Mouse (Mus musculus) CH12.LX (cell line): Measurements from ENCODE around the gene Mettl2.

Experiments
- CTCF ChIP-seq, 2 experiments: IDR thresholded peaks in 1 of 2; conservative IDR thresholded peaks in 1 of 2; 2 replicates each; pipeline ENCODE4 v1.5.1; 2011 to 2012; ENCODE audit warnings: low read depth in 2 of 2, low read length in 2 of 2, improper control_type of control experiment in 1 of 2, inconsistent platforms in 1 of 2, mild to moderate bottlenecking in 1 of 2, moderate library complexity in 1 of 2
- EP300 ChIP-seq: IDR thresholded peaks from 2 replicates; pipeline ENCODE4 v1.6.1; 2011; ENCODE audit warnings: low read length, improper control_type of control experiment
- HCFC1 ChIP-seq: IDR thresholded peaks from 2 replicates; pipeline ENCODE4 v1.6.1; 2012; ENCODE audit warnings: low read depth, mild to moderate bottlenecking, inconsistent platforms, low read length, improper control_type of control experiment
- IRF4 ChIP-seq: IDR thresholded peaks from 2 replicates; pipeline ENCODE4 v1.6.1; 2014; ENCODE audit warnings: low read depth, mild to moderate bottlenecking, inconsistent platforms, low read length, improper control_type of control experiment
- NRF1 ChIP-seq: IDR thresholded peaks from 2 replicates; pipeline ENCODE4 v1.6.1; 2014; ENCODE audit warnings: low read depth, mild to moderate bottlenecking, inconsistent platforms, low read length, improper control_type of control experiment, moderate library complexity
- POLR2AphosphoS2 ChIP-seq: IDR thresholded peaks from 2 replicates; pipeline ENCODE4 v1.6.1; 2011; ENCODE audit warnings: low read depth, low read length, improper control_type of control experiment
- TCF12 ChIP-seq: IDR thresholded peaks from 2 replicates; pipeline ENCODE4 v1.6.1; 2014; ENCODE audit warnings: low read depth, mild to moderate bottlenecking, inconsistent platforms, low read length, improper control_type of control experiment
- USF1 ChIP-seq: IDR thresholded peaks from 2 replicates; pipeline ENCODE4 v1.6.1; 2014; ENCODE audit warnings: low read depth, mild to moderate bottlenecking, inconsistent platforms, low read length, improper control_type of control experiment
- ZC3H11A ChIP-seq: IDR thresholded peaks from 2 replicates; pipeline ENCODE4 v1.6.1; 2012; ENCODE audit warnings: low read depth, mild to moderate bottlenecking, inconsistent platforms, low read length, improper control_type of control experiment

DNA sequence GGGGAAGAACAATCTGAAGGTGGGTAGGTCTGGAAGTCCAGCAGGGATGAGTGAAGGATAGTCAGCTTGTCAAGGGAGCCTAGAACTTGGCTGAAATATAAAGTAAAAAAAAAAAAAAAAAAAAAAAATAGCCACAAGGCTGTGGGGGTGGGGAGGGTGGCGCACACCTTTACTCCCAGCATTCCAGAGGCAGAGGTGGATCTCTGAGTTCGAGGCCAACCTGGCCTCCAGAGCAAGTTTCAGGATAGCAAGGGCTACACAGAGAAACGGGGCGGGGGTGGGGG, 25.7 kb downstream of the Mettl2 start:
- no peak for TF ChIP-seq CTCF (conservative IDR thresholded peaks at IDR 0.05 in 1 of 2, IDR thresholded peaks at IDR 0.05 in 1 of 2; ENCODE audit: low read depth in 2 of 2, low read length in 2 of 2)
- TF ChIP-seq EP300, result no peak
- no peak for TF ChIP-seq TCF12
- no peak for TF ChIP-seq POLR2AphosphoS2
- no peak for TF ChIP-seq HCFC1
- no peak for TF ChIP-seq IRF4
- no peak for TF ChIP-seq NRF1
- TF ChIP-seq ZC3H11A, result no peak
- TF ChIP-seq USF1, result no peak
